10 mouse cellular contexts compared by ENCODE assay signal in genomic region chr16:33886665-33887064, GRCm38 (mm10). TPM values are rescaled to one million over a fixed set of nuclear protein-coding genes. Genes with fewer than 3 reads are reported as not detected.
A peak's percentile ranks its signal among the peaks of the same experiment; 100 is the strongest.
DNase-seq lines count a peak whose midpoint lies in the region; ATAC-seq and TF ChIP-seq lines count a peak whose summit lies in the region.
"Had no signal": no experiment of that assay in that cellular context is flagged by ENCODE, and none has a peak within 500 bp of the region (broad histone marks: within the 10 kb centered on the region; RNA-seq: fewer than 3 reads in every experiment).

No protein-coding gene starts in this region.

- no peak for TF ChIP-seq CTCF in gastrocnemius, adult 2 months (IDR thresholded peaks at IDR 0.05)

- H3K9ac ChIP-seq in embryonic facial prominence, embryonic 13.5 days = no peak overlapping the region
- H3K9ac ChIP-seq in forebrain, embryonic 12.5 days = no peak overlapping the region
- no peak overlapping the region for H3K9ac ChIP-seq in hindbrain, embryonic 16.5 days (ENCODE audit: low read depth, low read length)
- H3K9ac ChIP-seq: hindbrain, embryonic 12.5 days had no signal

- no peak overlapping the region for H3K4me2 ChIP-seq in embryonic facial prominence, embryonic 13.5 days
- H3K4me2 ChIP-seq in forebrain, embryonic 12.5 days = no peak overlapping the region
- no peak overlapping the region for H3K4me2 ChIP-seq in hindbrain, embryonic 16.5 days (ENCODE audit: low read length)
- H3K4me2 ChIP-seq: hindbrain, embryonic 12.5 days had no signal

- H3K4me3 ChIP-seq in gastrocnemius, adult 2 months = no peak overlapping the region
- no peak overlapping the region for H3K4me3 ChIP-seq in embryonic facial prominence, embryonic 13.5 days
- no peak overlapping the region for H3K4me3 ChIP-seq in forebrain, embryonic 12.5 days (replicated peaks)
- no peak overlapping the region for H3K4me3 ChIP-seq in hindbrain, embryonic 16.5 days (ENCODE audit: low read length)
- H3K4me3 ChIP-seq: hindbrain, embryonic 12.5 days had no signal

- ATAC-seq in embryonic facial prominence, embryonic 13.5 days (ENCODE audit: insufficient number of reproducible peaks, insufficient read depth, low FRiP score, low TSS enrichment, low read depth) = no peak
- no peak for ATAC-seq in forebrain, embryonic 12.5 days (ENCODE audit: low FRiP score)
- ATAC-seq in hindbrain, embryonic 16.5 days = no peak

- H3K4me1 ChIP-seq in embryonic facial prominence, embryonic 13.5 days = peaks cover 91% of the 10 kb centered on the region
- H3K4me1 ChIP-seq in forebrain, embryonic 12.5 days = peaks cover 20% of the 10 kb centered on the region
- peaks cover 17% of the 10 kb centered on the region for H3K4me1 ChIP-seq in hindbrain, embryonic 16.5 days (ENCODE audit: control insufficient read depth, insufficient read depth, low read depth, low read length)

- intact Hi-C loops in gastrocnemius, adult 2 months (cut with DNase I) = no loop called here

- no peaks in the 10 kb centered on the region for H3K9me3 ChIP-seq in embryonic facial prominence, embryonic 13.5 days
- H3K9me3 ChIP-seq in forebrain, embryonic 12.5 days = no peaks in the 10 kb centered on the region
- no peaks in the 10 kb centered on the region for H3K9me3 ChIP-seq in hindbrain, embryonic 16.5 days (ENCODE audit: control insufficient read depth, low read length)
- H3K9me3 ChIP-seq: hindbrain, embryonic 12.5 days had no signal

- peaks cover 4% of the 10 kb centered on the region for H3K36me3 ChIP-seq in embryonic facial prominence, embryonic 13.5 days
- no peaks in the 10 kb centered on the region for H3K36me3 ChIP-seq in forebrain, embryonic 12.5 days (replicated peaks)
- no peaks in the 10 kb centered on the region for H3K36me3 ChIP-seq in hindbrain, embryonic 16.5 days (ENCODE audit: control insufficient read depth, insufficient read depth, low read length)
- H3K36me3 ChIP-seq: hindbrain, embryonic 12.5 days had no signal

- 20% methylated on average over 6 of the region's 6 CpGs for WGBS in embryonic facial prominence, embryonic 13.5 days
- 76% methylated on average over 6 of the region's 6 CpGs for WGBS in forebrain, embryonic 12.5 days
- 67% methylated on average over 6 of the region's 6 CpGs for WGBS in hindbrain, embryonic 16.5 days

- DNase-seq in gastrocnemius, adult 2 months = no peak
- DNase-seq in gastrocnemius, adult 8-10 months (ENCODE audit: low spot score in 2 of 2) = no peak
- DNase-seq in 3T3-L1 (ENCODE audit: low read depth, low spot score) = peak; percentile 65
- DNase-seq in lung, postnatal 14 days = peak; percentile 42
- no peak for DNase-seq in right cerebral cortex, postnatal 10 days (ENCODE audit: low spot score in 2 of 2)
- DNase-seq: gastrocnemius, postnatal 36 days had no signal

- H3K27ac ChIP-seq in gastrocnemius, adult 2 months = peak overlapping the region; percentile 67
- H3K27ac ChIP-seq in embryonic facial prominence, embryonic 13.5 days = 0 out of 2 replicates have a peak overlapping the region, but pooled peaks have one; percentile 1
- no peak overlapping the region for H3K27ac ChIP-seq in forebrain, embryonic 12.5 days
- H3K27ac ChIP-seq in hindbrain, embryonic 16.5 days (ENCODE audit: low read depth, low read length) = no peak overlapping the region
- H3K27ac ChIP-seq: hindbrain, embryonic 12.5 days had no signal

- H3K27me3 ChIP-seq in embryonic facial prominence, embryonic 13.5 days = no peaks in the 10 kb centered on the region
- no peaks in the 10 kb centered on the region for H3K27me3 ChIP-seq in forebrain, embryonic 12.5 days
- no peaks in the 10 kb centered on the region for H3K27me3 ChIP-seq in hindbrain, embryonic 16.5 days (replicated peaks; ENCODE audit: control insufficient read depth, insufficient read depth, low read length)
- H3K27me3 ChIP-seq: hindbrain, embryonic 12.5 days had no signal

RNA-seq across cellular contexts. Expression of gene Itgb5, which starts 57.2 kb away (rescaled TPM):
- total RNA-seq in gastrocnemius, adult 2 months (2021) = 10 to 100 TPM; 73.9 to 88.3 TPM
- total RNA-seq in gastrocnemius, adult 8-10 months (2022) = 100 to 1,000 TPM in 2 of 4 experiments, 10 to 100 TPM in 2; 98.7 to 124 (median 105) TPM
- polyA plus RNA-seq in embryonic facial prominence, embryonic 13.5 days (2015; fragmentation: Nextera tagmentation; extraction: Ambion mirVana) = 47.7 and 94.8 TPM in 2 replicates
- polyA plus RNA-seq in forebrain, embryonic 12.5 days (2016; fragmentation: Nextera tagmentation; extraction: Ambion mirVana) = 15.7 and 23.1 TPM in 2 replicates
- polyA plus RNA-seq in hindbrain, embryonic 16.5 days (2015; fragmentation: Nextera tagmentation; extraction: Ambion mirVana) = 4.9 and 7.8 TPM in 2 replicates

Comparison
In these comparisons a context has a peak if more than half of its experiments do, and no peak if none do; other contexts are left out.
1. DNase-seq: peak in 3T3-L1 (single experiment) and lung, postnatal 14 days (single experiment); none in gastrocnemius, adult 2 months (single experiment), gastrocnemius, adult 8-10 months (0 of 2) and right cerebral cortex, postnatal 10 days (0 of 2).
2. H3K27ac ChIP-seq: peak in gastrocnemius, adult 2 months (single experiment) and embryonic facial prominence, embryonic 13.5 days (single experiment); none in forebrain, embryonic 12.5 days (single experiment) and hindbrain, embryonic 16.5 days (single experiment).